9 mouse cellular contexts compared by ENCODE assay signal in genomic region chr9:72881026-72881768, GRCm38 (mm10). TPM values are rescaled to one million over a fixed set of nuclear protein-coding genes. Genes with fewer than 3 reads are reported as not detected.
A peak's percentile ranks its signal among the peaks of the same experiment; 100 is the strongest.
DNase-seq lines count a peak whose midpoint lies in the region; ATAC-seq and TF ChIP-seq lines count a peak whose summit lies in the region.
"Had no signal": no experiment of that assay in that cellular context is flagged by ENCODE, and none has a peak within 500 bp of the region (broad histone marks: within the 10 kb centered on the region; RNA-seq: fewer than 3 reads in every experiment).

No protein-coding gene starts in this region.

- WGBS in heart, embryonic 10.5 days, result 43% methylated on average over 15 of the region's 15 CpGs
- WGBS in kidney, embryonic 14.5 days, result 22% methylated on average over 15 of the region's 15 CpGs

- no peaks in the 10 kb centered on the region for H3K27me3 ChIP-seq in heart, embryonic 10.5 days (ENCODE audit: insufficient read depth, poor library complexity, severe bottlenecking)
- H3K27me3 ChIP-seq in kidney, embryonic 14.5 days (ENCODE audit: control insufficient read depth, insufficient read depth, low read length), result no peaks in the 10 kb centered on the region

- peak overlapping the region; percentile 87 for H3K27ac ChIP-seq in heart, embryonic 10.5 days
- H3K27ac ChIP-seq in kidney, embryonic 14.5 days (ENCODE audit: low read depth, low read length), result peak overlapping the region; percentile 4; the same call in 1 of the 2 replicates

- H3K4me2 ChIP-seq in kidney, embryonic 14.5 days (replicated peaks; ENCODE audit: low read depth, low read length), result no peak overlapping the region

- no peak overlapping the region for H3K9ac ChIP-seq in kidney, embryonic 14.5 days (ENCODE audit: low read depth, low read length)

- no peak for ATAC-seq in kidney, embryonic 14.5 days (ENCODE audit: low FRiP score, low TSS enrichment)
- no peak for ATAC-seq in monocyte, adult 5-6 weeks (replicated peaks; ENCODE audit: insufficient number of reproducible peaks, low FRiP score, low TSS enrichment, poor library complexity, severe bottlenecking)

- H3K9me3 ChIP-seq in heart, embryonic 10.5 days, result no peaks in the 10 kb centered on the region
- H3K9me3 ChIP-seq in kidney, embryonic 14.5 days (ENCODE audit: control insufficient read depth, low read length), result no peaks in the 10 kb centered on the region

- TF ChIP-seq POLR2A in brain, embryonic 14.5 days (IDR thresholded peaks at IDR 0.05; ENCODE audit: borderline replicate concordance, extremely low read depth, insufficient read depth, insufficient read length, poor library complexity, severe bottlenecking), result no peak

- no peak for TF ChIP-seq CTCF in brain, embryonic 14.5 days (IDR thresholded peaks at IDR 0.05; ENCODE audit: borderline replicate concordance, extremely low read depth, insufficient read depth, insufficient read length)

- peaks cover 56% of the 10 kb centered on the region for H3K4me1 ChIP-seq in heart, embryonic 10.5 days
- peaks cover 40% of the 10 kb centered on the region for H3K4me1 ChIP-seq in kidney, embryonic 14.5 days (ENCODE audit: control insufficient read depth, insufficient read depth, low read length)

- DNase-seq in layer of hippocampus, adult 11-12 months (ENCODE audit: low spot score), result peak; percentile 64
- DNase-seq in layer of hippocampus, adult 9-10 months (ENCODE audit: low spot score), result no peak
- DNase-seq in brain, embryonic 14.5 days (ENCODE audit: low read depth), result peak; percentile 74
- DNase-seq in heart, embryonic 10.5 days (ENCODE audit: low spot score), result no peak
- DNase-seq in lung, postnatal 14 days, result peak; percentile 62
- DNase-seq in thymus, postnatal 14 days, result no peak

- no peak overlapping the region for H3K4me3 ChIP-seq in heart, embryonic 10.5 days
- no peak overlapping the region for H3K4me3 ChIP-seq in kidney, embryonic 14.5 days (ENCODE audit: low read length)

- H3K36me3 ChIP-seq in heart, embryonic 10.5 days, result peaks cover 8% of the 10 kb centered on the region
- H3K36me3 ChIP-seq in kidney, embryonic 14.5 days (ENCODE audit: control insufficient read depth, insufficient read depth, low read length), result no peaks in the 10 kb centered on the region

RNA-seq across cellular contexts. Expression of gene Pygo1, which starts 44.2 kb away (rescaled TPM):
- 12.9 and 19.0 TPM in 2 replicates for polyA plus RNA-seq in brain, embryonic 14.5 days (2012; rRNA removed)
- 1.6 and 2.2 TPM in 2 replicates for polyA plus RNA-seq in heart, embryonic 10.5 days (2016; fragmentation: Nextera tagmentation; extraction: Ambion mirVana)
- polyA plus RNA-seq in kidney, embryonic 14.5 days (2014; fragmentation: Nextera tagmentation; extraction: Ambion mirVana), result 5.4 and 7.2 TPM in 2 replicates
- total RNA-seq in monocyte, adult 5-6 weeks (2017), result 0.10 TPM in 1 of 3 replicates, not detected in the others
- total RNA-seq: hematopoietic stem cell, adult 5-6 weeks had no signal

Comparison
In these comparisons a context has a peak if more than half of its experiments do, and no peak if none do; other contexts are left out.
1. DNase-seq: peak in layer of hippocampus, adult 11-12 months (single experiment), brain, embryonic 14.5 days (single experiment) and lung, postnatal 14 days (single experiment); none in layer of hippocampus, adult 9-10 months (single experiment), heart, embryonic 10.5 days (single experiment) and thymus, postnatal 14 days (single experiment).